Mouse (Mus musculus) adrenal gland, postnatal 14 days (tissue): ENCODE measurements around the gene AL607142.1. TPM values are rescaled to one million over a fixed set of nuclear protein-coding genes. Genes with fewer than 3 reads are reported as not detected.

Experiments used
- DNase-seq: peaks from one replicate; pipeline ENCODE4 v3.0.0; 2021; ENCODE audit warnings: mixed read lengths
- total RNA-seq: library from RNA; stranded (reverse); gene quantifications from 2 replicates; pipeline ENCODE4 v1.2.3, GENCODE M21; 2021

AL607142.1 gene
- total RNA-seq, 1 experiment from 2014 or later = not detected

DNA sequence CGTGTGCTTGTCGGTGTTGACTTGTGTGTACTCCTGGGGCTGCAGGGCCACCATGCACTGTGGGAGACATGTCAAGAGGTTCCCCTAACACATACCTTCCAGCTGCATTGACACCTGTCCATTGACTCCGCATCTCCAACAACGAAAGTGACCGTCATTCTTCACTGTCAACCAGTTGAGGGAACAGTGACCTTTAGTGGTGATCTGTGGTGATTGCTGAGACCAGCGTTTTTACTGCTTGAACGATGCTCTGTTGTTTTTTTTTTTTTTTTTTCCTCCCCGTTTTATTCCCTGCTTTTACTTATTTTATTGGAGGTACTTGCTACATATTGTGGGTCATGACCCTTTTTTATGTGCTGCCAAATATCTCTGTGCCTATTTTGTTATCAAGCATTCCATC, 7.3 kb upstream of the AL607142.1 start:
- no peak for DNase-seq

GRCm38 (mm10) chr4:120058157-120058556, 6.6 kb upstream of the AL607142.1 start:
- no peak for DNase-seq

GRCm38 (mm10) chr4:120058794-120059193, 6.0 kb upstream of the AL607142.1 start:
- no peak for DNase-seq

DNA sequence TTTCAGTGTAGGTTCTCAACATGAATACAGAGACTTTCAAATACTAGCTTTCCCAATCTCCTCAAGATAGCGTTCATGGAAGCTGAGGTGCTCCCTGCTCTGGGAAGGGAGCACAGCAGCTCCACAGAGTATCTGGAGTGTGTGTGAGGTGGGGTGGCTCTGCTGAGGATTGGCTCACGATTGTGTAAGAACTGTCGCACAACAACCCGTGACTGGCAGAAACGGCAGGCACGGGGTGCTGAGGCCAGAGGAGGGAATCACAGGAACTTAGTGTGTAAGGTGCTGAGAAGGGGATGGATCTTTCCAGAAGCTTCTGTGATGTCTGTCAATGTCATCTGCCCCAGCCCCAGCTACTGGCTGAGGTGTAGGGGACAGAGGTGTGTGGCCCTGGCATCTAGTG, 3.1 kb upstream of the AL607142.1 start:
- DNase-seq = no peak

- DNase-seq = no peak
Measured at GRCm38 (mm10) chr4:120062198-120062597, 2.6 kb upstream of the AL607142.1 start.

GRCm38 (mm10) chr4:120062754-120063153, 2.0 kb upstream of the AL607142.1 start:
- DNase-seq = no peak

DNA sequence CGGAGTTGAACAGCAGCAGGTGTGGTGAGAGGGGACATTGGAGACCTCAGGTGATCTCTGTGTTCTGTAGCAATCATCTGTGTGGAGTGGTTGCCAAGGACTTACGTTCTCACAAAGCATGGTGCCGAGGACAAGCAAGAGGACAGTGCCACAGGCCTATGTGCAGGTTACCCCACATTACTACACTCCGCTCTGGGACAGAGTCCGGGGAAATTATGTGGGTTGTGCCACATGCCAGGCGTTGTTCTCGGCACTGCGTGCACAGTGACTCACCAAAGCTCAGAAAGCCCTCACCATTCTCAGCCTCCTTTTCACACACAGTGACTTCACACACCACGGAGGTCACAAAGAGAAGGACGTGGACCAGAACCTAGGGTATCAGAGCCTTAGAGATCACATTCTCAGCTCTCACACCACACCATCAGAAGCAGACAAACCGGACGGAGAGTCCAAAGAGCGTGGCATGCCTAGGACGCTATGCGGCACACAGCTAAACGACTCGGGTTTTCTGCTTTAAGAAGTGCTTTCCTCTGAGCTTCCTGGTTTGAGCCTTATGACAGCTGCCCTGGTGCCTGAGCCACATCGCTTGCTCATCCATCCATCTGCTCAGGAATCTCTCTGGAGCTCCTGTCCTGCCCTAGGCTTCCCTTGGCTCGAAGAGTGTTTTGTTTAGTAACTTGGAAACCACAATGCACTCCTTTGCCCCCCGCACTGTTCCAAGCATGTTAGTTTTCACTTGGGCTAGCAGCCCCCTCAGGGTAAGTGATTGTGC, 1.3 kb upstream of the AL607142.1 start:
- no peak for DNase-seq

GRCm38 (mm10) chr4:120066841-120067591, 2.2 kb downstream of the AL607142.1 start:
- DNase-seq = peak; percentile 36

GRCm38 (mm10) chr4:120067592-120068235, 2.9 kb downstream of the AL607142.1 start:
- peak; percentile 24 for DNase-seq

GRCm38 (mm10) chr4:120068883-120069581, 4.2 kb downstream of the AL607142.1 start:
- no peak for DNase-seq

- DNase-seq = no peak
Measured at GRCm38 (mm10) chr4:120069582-120069980, 4.8 kb downstream of the AL607142.1 start.

DNA sequence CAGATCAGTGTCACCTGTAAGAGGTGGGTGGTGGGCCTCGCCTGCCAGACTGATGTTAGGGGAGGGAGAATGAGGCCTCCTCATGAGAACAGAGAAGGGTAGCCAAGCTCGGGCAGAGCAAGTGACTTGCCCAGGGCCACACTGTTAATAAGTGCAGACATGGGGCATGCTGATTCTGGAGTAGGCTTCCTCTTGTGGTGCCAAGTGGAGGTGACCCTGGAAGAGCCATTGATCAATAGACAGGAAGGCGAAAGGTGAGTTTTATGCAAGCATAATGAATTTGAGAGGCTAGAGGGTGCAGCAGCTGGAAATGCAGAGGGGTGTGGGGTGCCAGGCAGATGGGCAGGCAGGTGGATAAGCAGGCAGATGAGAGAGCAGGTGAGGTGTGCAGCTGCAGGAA, 6.6 kb downstream of the AL607142.1 start:
- DNase-seq = no peak

DNA sequence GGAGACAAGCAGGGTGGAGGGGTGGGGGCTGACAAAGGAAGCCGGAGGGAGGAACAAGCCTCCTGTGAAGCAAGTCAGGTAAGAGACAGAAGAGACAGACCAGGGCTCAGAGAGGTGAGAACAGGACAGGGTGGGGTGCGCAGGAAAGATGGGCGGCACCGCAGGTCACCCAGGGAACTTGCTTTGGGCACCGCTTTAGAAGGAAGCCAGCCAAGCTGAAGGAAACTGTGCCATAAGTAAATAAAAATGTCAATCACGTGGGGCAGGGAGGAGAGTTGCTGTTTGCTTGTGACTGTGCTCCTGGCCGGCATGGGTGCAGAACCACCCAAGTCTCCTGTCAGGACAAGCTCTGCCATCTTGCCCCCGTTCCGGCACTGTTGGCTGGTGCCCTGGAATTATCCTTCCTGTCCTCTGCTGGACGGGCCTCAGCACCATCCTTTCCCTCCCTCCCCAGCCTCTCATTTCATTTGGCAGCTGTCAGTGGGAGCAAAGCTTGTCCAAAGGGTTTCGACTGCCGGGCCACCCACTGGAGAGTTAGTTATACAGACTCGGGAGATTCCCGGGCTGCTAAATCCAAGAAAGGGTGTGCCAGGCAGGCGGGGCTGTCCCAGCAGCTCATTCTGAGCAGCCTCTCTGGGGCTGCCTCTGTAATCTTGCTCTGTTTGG, 7.2 kb downstream of the AL607142.1 start:
- DNase-seq = peak; percentile 43

DNA sequence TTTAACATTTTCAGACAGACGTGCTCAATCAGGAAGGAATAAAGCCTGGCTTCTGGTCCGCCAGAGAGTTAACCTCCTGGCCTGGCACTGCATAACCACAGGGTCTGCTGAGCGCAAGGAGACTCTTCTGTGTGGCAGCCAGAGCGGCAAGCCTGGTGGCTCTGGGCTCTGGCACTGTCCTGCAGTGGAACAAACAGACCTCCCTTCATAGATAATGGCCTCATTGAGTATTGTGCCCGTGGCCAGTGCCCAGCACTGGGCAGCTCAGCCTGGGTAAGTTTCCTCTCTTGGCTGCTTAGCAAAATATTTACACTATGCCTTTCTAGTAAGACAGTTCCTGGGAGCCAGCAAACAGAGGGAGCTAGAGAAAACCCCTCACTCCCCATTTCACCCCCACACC, 9.3 kb downstream of the AL607142.1 start:
- DNase-seq = no peak

DNA sequence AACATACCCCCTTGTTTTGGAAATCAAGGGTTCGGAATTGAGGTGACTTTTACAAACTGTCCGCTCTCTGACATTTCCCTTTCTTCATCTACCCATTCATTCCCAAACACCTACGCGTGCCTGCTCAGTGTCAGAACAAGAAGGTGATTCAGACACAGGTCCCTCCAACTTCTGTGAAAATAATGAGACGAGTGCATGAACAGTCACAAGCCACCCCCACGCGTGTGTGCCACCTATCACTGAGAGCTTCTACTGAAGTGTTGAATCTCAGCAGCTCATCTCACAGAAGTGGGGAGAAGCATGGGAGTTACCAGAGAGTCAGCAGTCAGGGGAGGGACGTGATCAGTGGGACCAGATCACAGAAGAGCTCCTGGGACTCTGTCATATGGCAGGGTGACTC, 12.5 kb downstream of the AL607142.1 start:
- no peak for DNase-seq

- no peak for DNase-seq
Measured at GRCm38 (mm10) chr4:120082527-120082926, 17.7 kb downstream of the AL607142.1 start.

- DNase-seq = no peak
Measured at GRCm38 (mm10) chr4:120083700-120084099, 18.9 kb downstream of the AL607142.1 start.

DNA sequence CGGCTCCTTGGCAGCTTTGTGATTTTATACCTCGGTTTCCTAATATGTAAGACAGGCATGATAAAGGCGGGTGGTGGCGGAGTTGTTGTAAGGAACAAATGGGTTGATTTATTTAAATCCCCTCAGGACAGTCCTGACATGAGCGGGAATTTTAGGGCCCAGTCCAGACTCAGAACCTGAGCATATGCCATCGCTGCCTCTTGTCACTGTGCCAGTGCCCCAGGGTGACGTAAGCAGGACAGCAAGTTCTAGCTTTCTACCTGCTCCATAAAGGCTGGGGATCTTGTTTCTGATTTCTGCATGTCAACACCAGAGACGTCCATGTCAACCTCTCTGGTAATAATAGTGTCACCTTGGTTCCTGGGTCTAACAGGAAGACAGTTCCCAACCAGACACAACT, 24.7 kb downstream of the AL607142.1 start:
- no peak for DNase-seq

DNA sequence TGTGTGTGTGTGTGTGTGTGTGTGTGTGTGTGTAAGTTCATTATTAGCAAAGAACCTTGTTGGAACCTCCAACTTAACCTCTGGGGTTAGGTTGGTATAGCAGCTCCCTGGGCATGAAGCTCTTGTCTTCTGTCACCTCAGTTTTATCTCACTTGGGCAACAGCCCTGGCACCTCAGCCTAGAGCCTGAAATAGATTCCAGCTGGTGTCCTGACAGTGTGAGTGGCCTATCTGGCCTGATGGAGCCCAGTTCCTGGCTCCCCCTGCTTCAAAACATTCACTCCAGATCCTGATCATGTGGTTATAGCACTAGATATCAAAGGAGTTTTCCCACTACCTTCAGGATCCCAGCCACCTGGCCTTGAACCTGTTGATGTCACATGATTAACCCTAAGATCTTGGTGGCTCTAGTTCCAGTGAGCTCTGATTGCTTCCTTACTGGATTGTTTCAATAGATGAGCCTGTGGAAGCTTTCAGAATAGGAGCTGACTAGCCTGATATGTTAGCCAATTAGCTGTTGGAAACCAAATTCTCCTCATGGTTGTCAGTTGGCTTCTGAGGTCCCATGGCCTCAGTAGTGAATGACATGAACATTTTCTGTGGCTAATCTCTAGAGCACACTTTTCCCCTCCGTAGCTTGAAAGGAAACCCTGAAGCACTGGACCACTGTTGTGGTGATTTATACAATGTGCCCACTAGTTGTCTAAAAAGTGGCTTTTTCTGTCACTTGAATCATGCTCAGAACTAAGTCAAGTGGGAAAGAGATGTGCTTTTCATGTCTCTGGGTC, 27.4 kb downstream of the AL607142.1 start:
- no peak for DNase-seq

DNA sequence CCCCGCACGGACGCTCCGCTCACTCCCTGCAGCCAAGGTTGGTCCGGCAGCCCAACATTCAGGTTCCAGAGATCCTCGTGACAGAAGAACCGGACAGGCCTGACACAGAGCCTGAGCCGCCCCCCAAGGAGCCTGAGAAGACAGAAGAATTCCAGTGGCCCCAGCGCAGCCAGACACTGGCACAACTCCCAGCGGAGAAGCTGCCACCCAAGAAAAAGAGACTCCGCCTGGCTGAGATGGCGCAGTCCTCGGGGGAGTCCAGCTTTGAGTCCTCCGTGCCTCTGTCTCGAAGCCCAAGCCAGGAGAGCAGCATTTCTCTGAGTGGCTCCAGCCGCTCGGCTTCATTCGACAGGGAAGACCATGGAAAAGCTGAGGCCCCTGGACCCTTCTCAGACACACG, 32.1 kb downstream of the AL607142.1 start:
- DNase-seq = no peak

DNA sequence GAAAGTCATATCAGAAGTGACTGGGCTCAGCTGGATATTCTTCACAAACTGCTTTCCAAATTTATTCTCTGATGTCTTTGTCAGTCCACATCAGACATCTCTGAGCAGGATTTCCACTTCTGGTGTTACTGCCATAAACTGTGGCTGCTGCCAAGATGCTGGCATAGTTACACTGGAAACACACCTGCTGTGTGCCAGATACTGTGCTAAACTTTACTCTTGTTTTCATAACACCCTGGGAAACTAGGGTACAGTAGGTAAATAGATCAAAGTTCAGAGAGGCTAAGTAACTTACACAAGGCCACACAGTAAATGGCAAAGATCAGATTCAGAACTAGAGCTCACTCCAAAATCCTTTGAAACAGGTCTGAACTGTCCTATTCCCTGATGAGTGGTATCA, 36.4 kb downstream of the AL607142.1 start:
- DNase-seq = no peak
